Mouse (Mus musculus) right cerebral cortex, postnatal 4 days (tissue): ENCODE results near the gene Tmem116.

ENCODE experiments used
- DNase-seq: peaks from one replicate; pipeline ENCODE4 v3.0.0-alpha.2; 2022

The Tmem116 gene

DNA sequence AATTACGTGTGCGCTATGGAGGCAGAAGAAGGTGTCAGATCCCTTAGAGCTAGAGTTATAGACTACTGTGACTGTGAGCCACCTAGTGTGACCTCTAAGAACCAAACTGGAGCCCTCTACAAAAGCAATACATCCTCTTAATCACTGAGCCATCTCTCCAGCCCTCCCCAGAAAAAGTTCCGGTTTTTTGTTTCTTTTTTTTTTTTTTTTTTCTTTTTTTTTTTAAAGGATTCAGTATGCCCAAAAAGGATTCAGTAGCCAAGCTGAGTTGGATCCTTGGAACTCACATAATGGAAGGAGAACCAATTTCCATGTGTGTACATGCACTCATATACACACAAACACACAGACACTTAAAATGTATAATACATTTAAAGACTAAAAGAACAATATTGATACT, 91.7 kb downstream of the Tmem116 start:
- DNase-seq, result no peak

- DNase-seq, result no peak
Measured at GRCm38 (mm10) chr5:121544910-121545792, 93.5 kb downstream of the Tmem116 start, which contains the start of the genes Adam1a and Gm42878. Adam1a (minus strand) TSS chr5:121545482. Gm42878 (minus strand) TSS chr5:121545482.

DNA sequence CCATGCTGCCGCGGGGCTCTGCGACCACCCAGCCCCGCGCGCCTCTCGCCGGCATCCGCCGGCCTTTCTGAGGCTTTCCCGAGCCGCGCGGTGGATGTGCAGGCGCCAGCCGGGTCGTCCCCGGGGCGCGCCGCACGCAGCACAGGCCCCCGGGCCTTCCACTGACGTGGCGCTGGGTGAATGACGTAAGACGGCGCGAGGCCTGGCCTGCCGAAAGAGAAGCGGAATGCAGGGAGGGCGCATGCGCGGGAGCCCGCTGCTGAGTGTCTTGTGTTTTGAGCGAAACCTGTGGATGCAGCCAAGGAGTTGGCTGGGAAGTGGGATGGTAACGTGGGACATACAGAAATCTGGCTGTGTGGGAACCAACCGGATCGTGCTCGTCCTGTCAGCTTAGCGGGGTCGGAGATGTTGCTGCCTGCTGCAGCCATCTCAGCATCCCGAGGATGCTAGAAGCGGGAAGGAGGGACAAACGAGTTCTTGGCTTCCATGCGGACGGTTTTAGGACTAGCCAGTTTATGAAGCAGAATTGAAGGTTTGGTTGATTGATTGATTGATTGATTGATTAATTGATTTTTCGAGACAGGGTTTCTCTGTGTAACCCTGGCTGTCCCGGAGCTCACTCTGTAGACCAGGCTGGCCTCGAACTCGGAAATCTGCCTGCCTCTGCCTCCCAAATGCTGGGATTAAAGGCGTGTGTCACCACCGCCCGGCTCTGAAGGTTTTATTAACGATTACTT, 94.3 kb downstream of the Tmem116 start, which contains the start of gene Mapkapk5:
Gene Mapkapk5 (minus strand): TSS at position 113 of the 737 bp plus-strand sequence.
- DNase-seq, result peak; percentile 98

DNA sequence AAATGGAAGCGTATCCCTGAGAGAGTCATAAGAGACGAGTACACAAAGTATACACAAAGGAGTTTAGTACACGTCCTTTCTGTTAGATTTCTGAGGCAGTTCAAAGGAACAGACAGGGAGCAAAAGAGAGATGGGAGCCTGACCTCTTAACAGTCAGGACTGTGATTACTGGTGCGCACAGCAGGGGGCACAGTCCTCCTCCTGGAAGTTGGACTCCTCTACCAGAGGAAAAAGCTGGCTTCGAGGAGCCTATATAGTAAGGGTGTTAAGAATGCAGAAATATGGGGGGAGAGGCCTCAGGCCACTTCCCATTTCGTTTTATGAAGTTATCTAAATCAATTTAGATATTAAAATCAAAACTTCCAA, 94.8 kb downstream of the Tmem116 start:
- peak; percentile 60 for DNase-seq

- no peak for DNase-seq
Measured at GRCm38 (mm10) chr5:121547084-121547483, 95.4 kb downstream of the Tmem116 start.

DNA sequence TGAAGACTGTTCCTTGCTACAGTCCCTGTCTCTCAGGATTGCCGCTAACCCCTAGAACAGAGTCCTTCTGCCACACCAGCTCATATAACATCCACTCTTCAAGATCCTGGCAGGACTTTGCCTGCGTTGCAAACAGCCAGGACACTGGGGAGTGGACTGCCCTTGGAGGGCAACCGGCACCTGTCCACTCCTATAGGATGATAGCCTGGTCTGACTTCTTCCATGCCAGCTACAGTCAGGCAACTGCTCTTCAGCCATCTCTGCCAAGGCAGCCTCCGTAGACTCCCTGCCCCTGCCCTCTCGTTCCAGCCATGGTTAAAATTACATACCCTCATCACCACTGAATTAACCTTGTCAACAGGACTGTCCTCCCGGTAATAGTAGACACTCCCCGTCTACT, 97.5 kb downstream of the Tmem116 start:
- DNase-seq, result no peak

- no peak for DNase-seq
Measured at GRCm38 (mm10) chr5:121562436-121562835, 110.7 kb downstream of the Tmem116 start.

- peak; percentile 87 for DNase-seq
Measured at GRCm38 (mm10) chr5:121564468-121564895, 112.8 kb downstream of the Tmem116 start.

DNA sequence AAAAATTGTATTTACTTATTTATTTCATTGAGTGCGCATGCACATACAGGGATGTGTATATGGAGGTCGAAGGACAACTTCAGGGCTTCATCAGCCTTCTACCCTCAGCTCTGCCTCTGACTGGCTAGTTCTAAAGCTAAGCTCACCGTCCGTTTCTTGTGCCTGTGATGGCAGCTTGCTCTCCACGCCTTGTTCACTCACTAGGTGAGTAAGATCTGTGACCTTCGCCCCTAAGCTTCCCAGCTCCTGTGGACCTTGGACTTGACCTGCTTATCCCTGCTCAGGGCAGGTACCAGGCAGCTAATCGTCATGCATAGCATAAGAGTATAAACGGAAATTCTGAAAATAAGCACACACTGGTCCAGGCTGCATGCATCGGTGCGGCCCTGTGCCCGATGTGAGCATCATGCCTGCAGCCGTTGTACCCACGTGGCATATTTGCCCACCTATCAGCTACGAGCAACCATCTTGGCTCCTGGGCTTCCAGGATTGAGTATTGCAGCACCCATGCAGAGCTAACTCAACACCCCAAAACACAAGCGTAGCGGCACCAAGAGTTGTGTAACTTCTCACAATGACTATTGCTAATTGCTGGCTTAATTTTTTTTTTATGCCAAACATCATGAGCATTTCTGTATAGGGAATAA, 114.5 kb downstream of the Tmem116 start:
- no peak for DNase-seq

GRCm38 (mm10) chr5:121569881-121570420, 118.3 kb downstream of the Tmem116 start:
- no peak for DNase-seq

DNA sequence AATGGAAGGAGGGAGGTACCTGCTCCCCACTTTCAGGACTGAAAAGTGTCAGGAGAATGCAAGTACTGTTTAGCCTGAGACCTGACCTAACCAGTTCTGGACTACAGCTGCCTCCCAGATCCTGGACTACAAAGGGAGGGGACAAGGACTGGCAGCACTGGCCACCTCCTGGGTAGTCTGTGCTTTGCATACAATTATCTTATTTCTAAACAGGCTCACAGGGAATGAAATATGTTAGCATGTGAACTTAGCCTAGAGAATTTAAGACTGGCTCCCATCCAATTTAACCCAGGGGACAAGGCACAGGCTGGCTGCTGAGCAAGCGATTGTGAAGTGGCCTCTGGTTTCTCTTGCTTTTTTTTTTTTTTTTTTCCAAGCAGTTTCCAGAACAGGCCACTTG, 119.1 kb downstream of the Tmem116 start:
- no peak for DNase-seq
